Mouse (Mus musculus): ENCODE measurements around the gene Gm42742.
A peak's percentile ranks its signal among the peaks of the same experiment; 100 is the strongest.

Gm42742 gene

DNA sequence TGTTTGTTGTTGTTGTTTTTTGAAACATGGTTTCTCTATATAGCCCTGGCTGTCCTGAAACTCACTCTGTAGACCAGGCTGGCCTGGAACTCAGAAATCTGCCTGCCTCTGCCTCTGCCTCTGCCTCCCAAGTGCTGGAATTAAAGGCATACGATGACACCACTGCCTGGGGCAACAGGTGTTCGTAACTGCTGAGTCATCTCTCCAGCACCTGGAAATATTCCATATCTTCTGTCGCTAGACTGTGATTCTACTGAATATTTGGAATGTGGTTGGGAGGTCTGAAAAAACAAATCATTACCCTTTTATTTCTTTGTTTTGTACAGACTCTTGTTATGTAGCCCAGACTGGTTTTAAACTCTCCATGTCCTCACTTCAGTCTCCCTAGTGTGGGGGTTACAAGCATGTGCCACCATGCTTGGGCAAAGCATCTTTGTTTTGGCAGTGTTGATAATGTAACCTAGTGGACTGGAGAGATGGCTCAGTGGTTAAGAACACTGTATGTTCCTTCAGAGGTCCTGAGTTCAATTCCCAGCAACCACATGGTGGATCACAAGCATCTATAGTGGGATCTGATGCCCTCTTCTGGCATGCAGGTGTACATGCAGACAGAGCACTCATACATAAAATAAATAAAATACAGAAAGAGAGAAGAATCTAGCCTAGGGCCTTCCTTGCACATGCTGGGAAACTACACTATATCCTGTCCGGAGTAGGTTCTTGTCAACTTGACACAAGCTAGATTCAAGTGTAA is 16.6 kb downstream of the Gm42742 start:
- no peak for DNase-seq (ENCODE audit: low spot score in 2 of 2)

DNA sequence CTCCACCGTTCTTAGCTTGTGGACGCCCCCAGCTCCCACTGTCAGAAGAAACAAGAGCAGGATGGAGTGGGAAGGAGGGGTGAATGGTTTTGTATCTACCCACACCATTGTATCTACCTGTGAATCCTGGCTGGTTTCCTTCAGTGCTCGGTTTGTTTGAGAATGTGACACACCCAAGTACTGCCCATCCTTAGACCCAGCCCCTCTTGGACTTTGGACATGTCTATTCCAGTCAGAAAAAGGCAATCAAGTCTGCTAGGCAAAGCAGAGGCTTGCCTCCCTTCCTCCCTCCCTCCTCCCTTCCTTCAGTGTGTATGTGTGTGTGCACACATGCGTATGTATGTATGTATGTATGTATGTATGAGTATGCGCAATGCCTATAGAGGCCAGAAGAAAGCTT is 17.3 kb downstream of the Gm42742 start:
- DNase-seq (ENCODE audit: low spot score in 2 of 2) = no peak

DNA sequence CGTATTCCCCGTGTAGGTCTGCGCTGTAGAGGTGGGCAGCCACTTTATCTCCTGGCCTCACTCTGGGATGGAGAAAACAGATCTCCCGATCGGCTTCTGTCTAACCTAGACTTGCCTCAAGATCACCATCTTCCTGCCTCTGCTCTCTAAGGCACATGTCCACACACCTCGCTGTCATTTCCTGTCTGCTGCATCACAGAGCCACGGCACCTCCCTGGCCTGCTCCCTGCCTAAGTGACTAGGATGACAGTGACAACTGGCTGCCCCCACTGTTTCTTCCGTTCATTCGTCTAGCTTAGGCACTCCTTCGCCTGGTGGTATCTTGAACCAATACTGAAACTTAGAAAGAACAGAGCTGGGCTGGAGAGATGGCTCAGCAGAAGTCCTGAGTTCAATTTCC is 21.3 kb downstream of the Gm42742 start:
- no peak for DNase-seq (ENCODE audit: low spot score in 2 of 2)

DNA sequence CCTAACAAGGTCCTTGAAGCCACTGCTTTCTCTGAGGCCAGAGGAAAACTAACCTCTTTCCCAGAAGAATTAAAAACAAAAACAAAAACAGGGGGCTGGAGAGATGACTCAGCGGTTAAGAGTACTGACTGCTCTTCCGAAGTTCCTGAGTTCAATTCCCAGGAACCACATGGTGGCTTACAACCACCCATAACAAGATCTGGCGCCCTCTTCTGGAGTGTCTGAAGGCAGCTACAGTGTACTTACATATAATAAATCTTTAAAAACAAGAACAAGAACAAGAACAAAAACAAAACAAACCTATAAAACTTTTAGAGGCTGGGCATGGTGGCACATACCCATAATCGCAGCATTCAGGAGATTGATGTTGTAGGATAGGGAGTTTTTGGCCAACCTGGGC is 24.4 kb downstream of the Gm42742 start:
- no peak for DNase-seq (ENCODE audit: low spot score in 2 of 2)

DNA sequence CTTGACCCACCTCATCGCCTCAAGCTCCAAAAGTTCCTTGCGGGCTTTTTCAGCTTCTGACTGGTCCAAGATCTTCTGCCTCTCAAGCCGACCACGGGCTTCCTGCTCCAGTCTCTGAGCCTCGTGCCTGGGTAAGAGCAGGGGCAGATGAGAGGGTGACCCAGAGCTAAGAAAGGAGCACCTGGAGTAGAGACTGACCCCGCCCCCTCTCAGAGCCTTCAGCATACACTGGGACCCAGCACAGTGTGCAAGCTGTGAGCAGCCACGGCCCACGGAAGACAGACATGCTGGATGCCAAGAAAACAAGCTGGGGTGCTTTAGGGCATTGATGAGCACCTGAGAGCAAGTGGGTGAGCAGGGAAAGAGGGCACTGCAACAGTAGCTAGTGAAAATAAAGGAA is 32.1 kb downstream of the Gm42742 start:
- DNase-seq (ENCODE audit: low spot score in 2 of 2) = no peak

DNA sequence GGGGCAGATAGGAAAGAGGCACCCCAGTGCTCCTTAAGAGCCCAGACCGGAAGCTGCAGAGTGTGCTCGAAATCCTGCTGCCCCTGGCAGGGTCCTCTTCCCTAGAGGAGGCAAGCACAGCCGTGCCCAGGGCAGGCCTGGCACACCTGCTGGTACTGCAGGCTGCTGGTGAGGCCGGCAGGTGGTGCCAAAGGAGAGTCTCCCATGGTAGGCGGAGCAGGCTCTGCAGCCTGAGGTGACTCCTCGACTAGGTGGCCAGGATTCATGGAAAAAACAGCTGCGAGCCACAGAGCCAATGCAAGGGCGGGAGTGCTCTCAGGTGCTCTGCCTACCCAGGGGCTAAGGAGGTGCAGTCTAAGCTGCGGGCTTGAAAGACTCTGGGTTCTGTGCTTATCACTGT is 34.6 kb downstream of the Gm42742 start:
- DNase-seq (ENCODE audit: low spot score in 2 of 2) = peak in 1 of 2 experiments; percentile 32

DNA sequence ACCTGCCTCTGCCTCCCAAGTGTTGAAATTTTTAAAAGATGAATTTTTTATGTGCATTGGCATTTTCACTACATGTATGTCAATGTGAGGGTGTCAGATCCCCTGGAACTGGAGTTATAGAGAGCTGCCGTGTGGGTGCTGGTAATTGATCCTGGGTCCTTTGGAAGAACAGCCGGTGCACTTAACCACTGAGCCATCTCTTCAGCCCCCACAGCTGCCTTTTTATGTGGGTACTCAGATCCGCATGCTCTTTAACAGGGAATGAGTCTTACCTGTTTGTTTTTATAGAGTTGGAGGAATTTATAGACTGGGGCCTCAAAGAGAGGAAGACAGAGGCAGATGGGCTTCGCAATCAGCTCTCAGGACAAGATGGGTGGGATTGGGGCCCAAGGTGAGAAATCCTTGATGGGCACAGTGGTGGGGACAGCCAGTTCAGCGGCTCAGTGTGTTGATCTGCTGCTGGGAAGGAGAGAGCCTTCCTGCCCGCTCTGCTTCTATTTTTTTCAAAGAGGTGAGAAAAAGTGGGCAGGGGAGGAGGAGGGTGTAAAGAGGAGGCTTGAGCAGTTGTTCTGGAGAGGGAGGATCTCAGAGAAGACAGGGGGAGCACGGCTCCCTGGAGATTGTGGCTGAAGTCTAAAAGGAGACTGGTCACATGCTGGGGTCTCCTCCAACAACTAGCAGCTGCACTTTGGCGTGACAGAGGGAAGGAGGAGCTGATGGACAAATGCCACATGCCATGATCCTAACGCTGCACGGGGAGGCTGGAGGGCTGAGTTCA is 36.0 kb downstream of the Gm42742 start:
- DNase-seq (ENCODE audit: low spot score in 2 of 2) = no peak

DNA sequence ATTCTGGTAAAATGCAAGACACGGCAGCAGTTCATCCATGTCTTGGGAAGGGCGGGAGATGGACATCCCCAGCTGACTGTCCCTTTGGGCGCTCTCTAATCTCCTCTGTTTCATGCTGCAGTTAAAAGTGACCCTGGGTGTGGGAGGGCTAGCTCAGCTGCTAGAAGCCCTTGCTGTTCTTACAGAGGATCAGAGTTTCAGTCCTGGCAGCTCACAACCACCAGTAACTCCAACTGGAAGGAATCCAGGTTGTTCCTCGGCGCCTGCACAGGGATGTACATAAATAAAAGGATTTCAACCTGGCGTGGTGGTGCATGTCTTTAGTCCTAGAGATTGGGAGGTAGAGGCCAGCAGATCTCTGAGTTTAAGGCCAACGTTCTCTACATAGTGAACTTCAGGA is 37.8 kb downstream of the Gm42742 start:
- no peak for DNase-seq (ENCODE audit: low spot score in 2 of 2)

DNA sequence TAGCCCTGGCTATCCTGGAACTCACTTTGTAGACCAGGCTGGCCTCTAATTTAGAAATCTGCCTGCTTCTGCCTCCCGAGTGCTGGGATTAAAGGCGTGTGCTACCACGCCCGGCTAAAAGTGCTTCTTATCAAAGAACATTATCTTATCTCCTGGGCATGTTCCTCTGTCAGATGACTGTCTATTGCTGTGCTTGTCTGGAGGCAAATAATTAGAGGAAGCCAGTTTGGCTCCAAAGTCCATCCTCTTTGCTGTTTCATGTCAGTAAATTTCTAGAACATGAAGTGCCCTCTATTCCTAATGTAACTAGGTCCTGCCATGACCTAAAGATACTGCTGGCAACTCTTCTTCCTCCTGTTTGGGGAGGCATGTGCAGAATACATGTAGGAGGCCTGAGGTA is 38.8 kb downstream of the Gm42742 start:
- no peak for DNase-seq (ENCODE audit: low spot score in 2 of 2)

DNA sequence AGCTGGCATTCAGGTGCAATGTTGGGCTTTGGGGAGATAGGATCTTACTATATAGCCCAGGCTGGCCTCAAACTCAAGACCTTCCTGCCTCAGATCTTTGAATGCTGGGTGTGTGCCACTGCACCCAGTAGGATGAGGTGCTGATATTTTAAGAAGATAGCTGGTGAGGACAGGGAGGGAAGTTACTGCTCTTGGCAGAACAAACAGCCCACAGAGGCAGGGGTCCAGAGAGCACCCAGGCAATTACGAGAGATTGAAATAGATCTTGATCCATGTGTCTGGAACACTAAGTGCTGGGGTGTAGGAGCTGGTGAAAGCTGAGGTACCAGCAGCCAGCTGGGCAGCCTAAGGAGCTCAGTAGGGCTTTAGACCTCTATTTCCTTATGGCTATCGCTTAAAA is 39.3 kb downstream of the Gm42742 start:
- no peak for DNase-seq (ENCODE audit: low spot score in 2 of 2)

DNA sequence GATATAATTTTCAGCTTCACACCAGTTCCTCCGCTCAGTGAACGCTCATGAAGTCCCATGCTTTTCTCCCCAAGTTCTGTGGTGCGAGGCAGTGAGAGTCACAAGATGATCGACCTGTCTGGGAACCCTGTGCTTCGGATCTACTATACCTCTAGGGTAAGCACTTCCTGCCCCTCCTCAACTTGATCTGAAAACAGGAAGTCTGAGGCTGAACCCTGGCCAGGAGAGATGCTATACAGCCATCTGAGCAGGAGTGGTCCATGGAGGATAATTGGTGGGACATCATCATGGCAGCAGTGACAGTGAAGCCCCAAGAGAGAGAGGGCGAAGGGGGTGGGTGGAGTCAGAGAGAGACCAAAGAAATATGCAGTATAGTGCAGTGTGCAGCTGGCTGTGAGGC is 42.1 kb downstream of the Gm42742 start:
- DNase-seq (ENCODE audit: low spot score in 2 of 2) = no peak

DNA sequence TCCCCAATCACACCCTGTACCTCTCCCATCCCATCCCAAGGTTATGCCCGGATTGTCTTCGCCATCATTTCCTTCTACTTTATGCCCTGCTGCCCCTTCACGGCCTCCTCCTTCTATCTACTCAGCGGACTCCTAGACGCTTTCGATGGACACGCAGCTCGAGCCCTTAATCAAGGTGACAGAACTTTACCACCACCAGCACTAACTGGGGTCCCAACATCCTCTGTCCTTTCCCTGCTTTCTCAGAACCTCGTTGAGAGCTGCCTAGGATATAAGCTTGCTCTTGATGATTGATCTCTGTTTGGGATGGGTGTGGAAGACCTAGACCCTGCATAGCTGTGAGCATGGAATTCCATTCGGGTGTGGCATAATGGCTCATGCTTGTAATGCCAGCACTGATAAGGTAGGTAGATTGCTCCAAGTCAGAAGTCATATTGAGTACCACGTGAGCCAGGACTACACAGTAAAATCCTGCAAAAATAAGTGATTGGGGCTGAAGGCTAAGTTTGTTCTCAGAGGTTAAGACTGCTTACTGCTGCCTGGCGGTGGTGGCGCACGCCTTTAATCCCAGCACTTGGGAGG is 43.9 kb downstream of the Gm42742 start:
- no peak for DNase-seq (ENCODE audit: low spot score in 2 of 2)

DNA sequence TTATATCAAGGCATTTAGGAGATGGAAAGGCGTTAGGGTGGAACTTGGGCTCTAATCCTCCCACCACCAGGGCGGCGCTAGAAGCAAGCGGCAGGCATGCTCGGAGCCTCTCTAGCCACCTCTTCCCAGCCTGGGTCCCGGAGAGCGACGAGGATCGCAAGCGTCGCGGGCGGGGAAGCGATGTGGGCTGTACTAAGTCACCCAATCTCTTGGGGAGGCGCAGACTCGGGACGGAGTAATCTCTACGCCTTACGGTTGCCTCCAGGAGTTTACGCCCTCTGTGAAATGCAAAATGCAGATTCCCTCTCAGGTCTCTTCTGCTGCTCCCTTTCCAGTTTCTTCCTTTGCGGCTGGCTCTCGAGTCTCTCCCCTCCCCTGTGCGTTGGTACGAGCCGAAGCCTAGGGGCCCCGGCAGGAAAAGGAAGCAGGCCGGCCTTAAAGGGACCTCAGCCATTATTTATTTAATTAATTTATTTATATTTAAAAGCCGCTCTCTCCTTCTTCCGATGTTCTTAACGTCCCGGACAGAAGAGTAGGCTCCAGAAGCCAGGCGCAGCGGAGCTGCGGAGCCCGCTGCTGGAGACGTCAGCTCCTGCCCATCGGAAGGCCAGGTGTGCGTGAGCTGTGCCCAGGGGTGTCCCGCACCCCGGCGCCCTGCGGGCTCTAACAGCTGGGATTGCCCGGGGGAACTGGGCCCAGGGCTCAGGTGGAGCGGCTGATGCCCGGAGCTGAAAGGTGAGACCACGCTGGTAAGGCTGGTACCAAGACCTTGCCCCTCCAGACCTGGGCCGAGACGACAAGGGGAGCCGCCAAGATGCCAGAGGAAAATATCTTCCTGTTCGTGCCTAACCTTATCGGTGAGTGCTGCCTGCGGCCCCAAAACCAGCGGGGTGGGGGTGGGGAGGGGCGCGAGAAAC is 44.7 kb downstream of the Gm42742 start, which contains the start of gene Cdiptos:
Gene Cdiptos, minus strand, starts transcription at position 149 of the 917 bp plus-strand sequence.
- DNase-seq (ENCODE audit: low spot score in 2 of 2) = peak; percentile 89 to 95

DNA sequence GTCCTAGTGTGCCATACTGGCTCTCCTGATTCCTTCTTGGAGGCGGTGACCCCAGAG is 45.2 kb downstream of the Gm42742 start, which contains the start of gene Cdipt:
Gene Cdipt, plus strand, starts transcription at position 22 of the 57 bp plus-strand sequence.
- no peak for DNase-seq (ENCODE audit: low spot score in 2 of 2)

DNA sequence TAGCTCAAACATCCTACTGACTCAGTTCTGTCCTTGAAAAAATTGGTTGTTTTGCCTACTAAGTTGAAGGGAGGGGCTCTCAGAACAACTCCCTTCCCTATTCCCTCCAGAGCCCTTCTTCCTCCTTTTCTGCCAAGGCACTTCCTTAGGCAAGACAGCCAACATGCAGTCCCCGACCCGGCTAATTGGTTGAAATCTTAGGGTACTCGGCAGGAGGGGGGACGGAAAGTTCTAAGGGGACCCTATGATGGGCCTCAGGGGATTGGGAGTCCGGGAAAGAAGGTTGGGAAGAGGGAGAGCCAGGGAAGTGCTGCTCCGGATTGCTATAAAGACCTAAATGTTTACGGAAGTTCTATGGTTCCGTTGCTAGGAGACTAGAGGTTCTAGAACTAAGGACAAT is 45.4 kb downstream of the Gm42742 start:
- DNase-seq (ENCODE audit: low spot score in 2 of 2) = no peak

DNA sequence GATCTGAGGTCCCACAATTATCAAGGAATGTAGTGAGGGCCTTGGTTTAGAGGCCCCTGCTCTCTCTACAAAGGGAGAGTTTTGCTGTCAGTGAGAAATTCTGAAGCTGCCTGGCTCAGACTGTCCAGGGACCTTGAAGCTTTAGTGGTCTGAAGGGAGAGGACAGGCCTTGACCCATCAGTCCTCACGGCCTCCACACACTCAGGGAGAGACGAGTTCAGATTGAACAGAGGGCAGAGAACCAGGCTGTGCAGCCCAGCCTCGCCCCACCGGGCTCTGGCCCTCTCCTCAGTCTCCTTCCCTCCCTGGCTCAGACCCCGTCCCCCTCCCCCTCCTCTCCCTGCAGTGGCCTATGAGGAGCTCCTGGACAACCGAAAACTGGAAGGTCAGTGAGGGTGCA is 53.5 kb downstream of the Gm42742 start:
- no peak for DNase-seq (ENCODE audit: low spot score in 2 of 2)

DNA sequence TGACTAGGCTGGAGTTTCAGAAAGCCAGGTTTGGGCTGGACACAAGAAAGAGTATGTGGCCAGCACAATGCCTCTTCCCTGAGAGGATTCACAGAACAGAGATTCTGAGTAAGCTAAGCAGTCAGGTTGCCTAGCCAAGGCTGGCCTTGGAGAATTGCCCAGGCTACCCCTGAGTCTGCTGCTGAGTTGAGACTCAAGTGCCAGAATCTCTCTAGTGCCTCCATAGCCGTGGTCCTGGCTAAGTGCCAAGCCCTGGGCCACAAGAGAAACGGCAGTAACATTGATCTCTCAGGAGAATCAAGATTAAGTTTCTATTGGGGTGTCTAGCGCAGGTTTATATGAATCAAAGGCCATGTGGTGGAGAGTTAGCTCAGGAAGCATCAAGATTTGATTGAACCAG is 55.3 kb downstream of the Gm42742 start:
- DNase-seq (ENCODE audit: low spot score in 2 of 2) = no peak

All from frontal cortex, postnatal 10 days (tissue).